Mouse (Mus musculus) adipocyte (in vitro differentiated cells): Measurements from ENCODE around the gene Nprl3.
"Not testable (repeated sequence)": the region's sequence is repeated elsewhere in the genome, so short reads cannot be mapped to it uniquely, and the experiment has no call there.

Experiments used
- DNase-seq: peaks from one replicate; pipeline ENCODE4 v3.0.0-alpha.2; 2016; ENCODE audit warnings: low spot score

Nprl3 gene

GRCm38 (mm10) chr11:32267188-32267884 is at the start of gene Nprl3:
Gene Nprl3 (minus strand): TSS chr11:32267707.
- DNase-seq, result peak; percentile 92

GRCm38 (mm10) chr11:32316009-32316408 is 48.5 kb upstream of the Nprl3 start:
- no peak for DNase-seq

DNA sequence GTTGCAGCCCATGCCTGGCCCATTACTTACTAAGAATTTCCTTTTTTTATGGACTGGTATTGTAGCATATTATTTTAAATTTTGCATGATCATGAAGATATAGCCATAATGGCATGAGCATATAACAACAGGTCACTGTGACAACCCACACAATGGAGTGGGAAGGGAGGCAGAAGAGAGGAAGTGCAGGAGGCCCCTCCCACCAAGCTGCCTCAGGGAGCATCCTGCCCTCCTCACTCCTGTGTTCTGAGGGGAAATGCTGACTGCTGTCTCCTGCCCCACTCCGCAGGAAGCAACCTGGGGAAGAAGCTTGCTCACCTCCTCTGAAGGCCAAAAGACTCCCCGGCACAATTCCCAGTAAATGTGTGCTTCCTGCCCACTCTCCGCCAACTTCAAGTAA is 42.4 kb upstream of the Nprl3 start:
- no peak for DNase-seq

GRCm38 (mm10) chr11:32309446-32309845 is 41.9 kb upstream of the Nprl3 start:
- DNase-seq, result no peak

DNA sequence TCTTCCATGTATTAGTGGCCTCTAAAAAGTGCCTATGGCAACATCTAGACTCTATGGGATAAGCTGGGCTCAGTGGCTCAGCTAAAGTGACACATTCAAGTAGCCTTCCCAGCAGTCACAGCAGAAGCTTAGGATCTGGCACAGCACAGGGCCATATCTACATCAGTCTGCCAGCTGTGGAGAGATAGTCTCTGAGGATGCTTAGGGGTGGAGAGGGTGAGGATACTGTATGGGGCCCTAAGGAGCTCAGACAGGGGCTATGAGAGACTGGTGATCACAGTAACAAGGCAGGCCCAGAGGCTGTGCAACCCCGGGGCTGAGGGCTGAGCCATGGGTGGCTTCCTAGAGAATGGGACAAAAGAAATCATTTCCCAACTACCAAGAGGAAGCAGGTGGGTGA is 39.5 kb upstream of the Nprl3 start:
- DNase-seq, result no peak

- DNase-seq, result no peak
These were observed 35.9 kb upstream of the Nprl3 start for GRCm38 (mm10) chr11:32303455-32303854.

- no peak for DNase-seq
These were observed 35.4 kb upstream of the Nprl3 start for GRCm38 (mm10) chr11:32302824-32303419.

GRCm38 (mm10) chr11:32301506-32301905 is 34.0 kb upstream of the Nprl3 start:
- no peak for DNase-seq

GRCm38 (mm10) chr11:32300279-32301267 is 33.1 kb upstream of the Nprl3 start:
- DNase-seq, result no peak

GRCm38 (mm10) chr11:32299865-32300264 is 32.4 kb upstream of the Nprl3 start, which contains the start of gene Hbq1a:
Gene Hbq1a (plus strand): TSS chr11:32300069.
- peak; percentile 18 for DNase-seq

GRCm38 (mm10) chr11:32298532-32298918 is 31.0 kb upstream of the Nprl3 start:
- no peak for DNase-seq

- no peak for DNase-seq
These were observed 30.5 kb upstream of the Nprl3 start for GRCm38 (mm10) chr11:32297866-32298531.

DNA sequence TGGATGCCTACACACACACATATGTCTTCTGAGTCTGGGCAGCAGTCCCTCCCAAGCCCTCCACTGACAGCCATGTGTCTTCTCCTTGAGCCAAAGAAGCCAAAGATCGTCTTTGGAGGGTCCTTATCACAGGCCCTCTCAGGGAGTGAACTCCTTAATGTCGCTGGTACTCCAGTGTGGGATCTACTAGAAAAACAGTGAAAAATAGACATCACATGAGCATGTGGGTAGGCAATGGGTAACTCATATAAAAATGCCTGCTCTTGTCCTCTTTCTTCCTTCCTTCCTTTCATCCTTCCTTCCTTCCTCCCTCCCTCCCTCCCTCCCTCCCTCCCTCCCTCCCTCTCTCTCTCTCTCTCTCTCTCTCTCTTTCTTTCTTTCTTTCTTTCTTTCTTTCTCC is 29.9 kb upstream of the Nprl3 start:
- not testable (repeated sequence) for DNase-seq

DNA sequence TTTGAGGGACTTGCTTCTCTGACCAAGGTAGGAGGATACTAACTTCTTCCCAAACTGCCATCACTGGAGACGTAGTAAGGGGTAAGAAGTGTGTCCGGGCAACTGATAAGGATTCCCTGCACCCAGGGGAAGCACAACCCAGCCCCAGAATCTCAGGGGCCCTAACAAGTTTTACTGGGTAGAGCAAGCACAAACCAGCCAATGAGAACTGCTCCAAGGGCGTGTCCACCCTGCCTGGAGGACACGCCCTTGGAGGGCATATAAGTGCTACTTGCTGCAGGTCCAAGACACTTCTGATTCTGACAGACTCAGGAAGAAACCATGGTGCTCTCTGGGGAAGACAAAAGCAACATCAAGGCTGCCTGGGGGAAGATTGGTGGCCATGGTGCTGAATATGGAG is 28.7 kb upstream of the Nprl3 start, which contains the start of gene Hba-a2:
Hba-a2 (plus strand) TSS at position 287 of the 400 bp plus-strand sequence.
- not testable (repeated sequence) for DNase-seq

DNA sequence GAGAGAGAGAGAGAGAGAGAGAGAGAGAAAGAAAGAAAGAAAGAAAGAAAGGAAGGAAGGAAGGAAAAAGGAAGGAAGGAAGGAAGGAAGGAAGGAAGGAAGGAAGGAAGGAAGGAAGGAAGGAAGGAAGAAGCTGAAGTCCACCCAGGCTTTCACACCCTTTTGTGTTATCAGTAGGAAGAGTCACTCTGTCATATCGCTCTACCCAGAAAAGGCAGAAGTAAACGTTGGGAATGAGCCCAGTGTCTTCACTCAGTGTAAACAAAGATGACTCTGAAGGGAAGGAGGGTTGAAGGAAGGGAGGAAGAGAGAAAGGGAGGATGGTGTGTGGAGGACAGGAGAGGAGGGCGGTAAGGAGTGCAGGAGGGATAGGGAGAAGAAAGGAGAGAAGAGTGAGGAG is 26.0 kb upstream of the Nprl3 start:
- DNase-seq, result not testable (repeated sequence)

GRCm38 (mm10) chr11:32292819-32293218 is 25.3 kb upstream of the Nprl3 start:
- DNase-seq, result not testable (repeated sequence)

GRCm38 (mm10) chr11:32287493-32287825 is 20.0 kb upstream of the Nprl3 start:
- no peak for DNase-seq

DNA sequence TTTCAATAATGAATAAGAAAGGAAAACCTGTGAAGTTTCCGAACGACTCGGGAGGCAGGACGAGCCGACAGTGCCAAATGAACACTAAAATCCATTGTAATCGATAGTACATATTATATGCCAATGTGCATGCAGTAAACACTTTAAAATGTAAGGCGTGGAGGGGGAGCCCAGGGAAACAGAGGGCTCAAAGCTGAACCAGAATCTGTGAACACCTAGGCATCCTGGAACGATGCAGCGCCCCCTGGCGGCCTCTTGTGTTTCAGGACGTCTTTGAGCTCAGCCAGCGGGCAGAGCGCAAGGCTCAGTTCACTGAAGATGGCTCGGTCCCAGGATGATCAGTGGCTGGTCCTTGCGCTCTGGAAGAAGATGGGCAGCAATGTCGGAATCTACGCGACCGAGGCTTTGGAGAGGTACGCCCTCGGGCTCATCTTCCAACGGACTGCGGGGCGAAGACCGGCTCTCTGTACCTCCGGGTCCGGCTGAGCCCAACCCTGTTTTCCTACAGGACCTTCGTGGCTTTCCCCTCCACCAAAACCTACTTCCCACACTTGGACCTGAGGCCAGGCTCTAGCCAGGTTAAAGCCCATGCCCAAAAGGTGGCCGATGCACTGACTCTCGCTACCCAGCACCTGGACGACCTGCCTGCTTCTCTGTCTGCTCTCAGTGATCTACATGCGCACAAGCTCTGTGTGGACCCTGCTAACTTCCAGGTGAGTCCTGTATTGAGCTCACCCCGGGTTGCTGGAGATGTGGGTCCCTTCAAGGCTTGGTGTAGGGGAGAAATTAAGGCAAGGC is 19.4 kb upstream of the Nprl3 start, which contains the start of gene Hbq1b:
Hbq1b (plus strand) TSS at position 271 of the 798 bp plus-strand sequence.
- peak; percentile 28 for DNase-seq

- DNase-seq, result not testable (repeated sequence)
These were observed 18.4 kb upstream of the Nprl3 start for GRCm38 (mm10) chr11:32285887-32286286.

- no peak for DNase-seq
These were observed 17.7 kb upstream of the Nprl3 start for GRCm38 (mm10) chr11:32285031-32285775.
